Mouse (Mus musculus) testis, adult 2 months (tissue): Measurements from ENCODE around the gene Myf6.

ENCODE experiments used
- CTCF ChIP-seq: fragments of 200-500 bp; IDR thresholded peaks from 2 replicates; pipeline ENCODE4 v1.5.1; 2012; ENCODE audit warnings: low read depth, mild to moderate bottlenecking, inconsistent platforms, low read length, moderate library complexity; ENCODE audit not compliant: control insufficient read depth, insufficient read depth, insufficient replicate concordance
- POLR2A ChIP-seq: fragments of 200-500 bp; IDR thresholded peaks from 2 replicates; pipeline ENCODE4 v1.6.1; 2012; ENCODE audit warnings: low read depth, mild to moderate bottlenecking, inconsistent platforms, low read length, moderate library complexity; ENCODE audit not compliant: control insufficient read depth

DNA sequence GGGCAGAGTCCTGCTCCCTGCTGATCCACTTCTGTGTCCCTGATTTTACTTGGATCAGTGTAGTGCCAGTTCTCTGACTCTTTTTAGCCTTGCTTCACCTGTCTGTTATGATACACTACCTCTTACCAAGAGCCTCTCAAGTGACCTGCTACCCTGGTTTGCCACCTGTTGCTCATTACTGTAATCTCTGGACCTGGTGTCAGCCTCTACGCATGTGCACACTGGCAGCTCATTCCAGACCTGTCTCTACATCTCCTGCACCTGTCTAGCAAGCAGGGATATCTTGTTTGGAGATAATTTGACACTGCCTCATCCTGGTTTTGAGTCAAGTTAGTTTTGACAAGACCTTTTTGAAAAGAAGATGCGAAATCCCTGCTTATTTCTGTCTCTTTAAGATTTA, 11.9 kb upstream of the Myf6 start:
- TF ChIP-seq CTCF: no peak
- TF ChIP-seq POLR2A: no peak
